Mouse (Mus musculus) limb, embryonic 10.5 days (tissue): ENCODE measurements around the gene Scin. TPM values are rescaled to one million over a fixed set of nuclear protein-coding genes. Genes with fewer than 3 reads are reported as not detected.

Experiments used
- DNase-seq: peaks from one replicate; pipeline ENCODE4 v3.0.0-alpha.2; 2017; ENCODE audit warnings: low spot score
- H3K27ac ChIP-seq: fragments of 300-500 bp; sonication (generic); 2 replicates; pipeline ENCODE4 v1.5.1; 2016; ENCODE audit warnings: mild to moderate bottlenecking
- H3K27me3 ChIP-seq: fragments of 300-500 bp; sonication (generic); 2 replicates; pipeline ENCODE4 v1.6.1; 2016; ENCODE audit warnings: low read depth, mild to moderate bottlenecking; ENCODE audit not compliant: poor library complexity, severe bottlenecking
- H3K36me3 ChIP-seq: fragments of 300-500 bp; sonication (generic); 2 replicates; pipeline ENCODE4 v1.6.1; 2016; ENCODE audit warnings: mild to moderate bottlenecking, moderate library complexity
- H3K4me1 ChIP-seq: fragments of 300-500 bp; sonication (generic); 2 replicates; pipeline ENCODE4 v1.6.1; 2016
- H3K4me3 ChIP-seq: fragments of 300-500 bp; sonication (generic); 2 replicates; pipeline ENCODE4 v1.5.1; 2016; ENCODE audit warnings: mild to moderate bottlenecking, moderate library complexity
- H3K9me3 ChIP-seq: fragments of 300-500 bp; sonication (generic); replicated peaks from 2 replicates; pipeline ENCODE4 v1.6.1; 2016; ENCODE audit warnings: mild to moderate bottlenecking
- WGBS: fragments of 180-500 bp; shearing (Covaris S2); methylation state at CpG from one replicate; pipeline ENCODE4 v1.1.7; 2016; 5-methylcytosine and 5-hydroxymethylcytosine counted together
- polyA plus RNA-seq: library from polyadenylated mRNA; unstranded; fragments of >200 nt; fragmentation: Nextera tagmentation; extraction: Ambion mirVana; gene quantifications from 2 replicates; pipeline ENCODE4 v1.2.1, GENCODE M21; 2016

Gene Scin
- polyA plus RNA-seq, 1 experiment from 2014 or later = 0.09 TPM

DNA sequence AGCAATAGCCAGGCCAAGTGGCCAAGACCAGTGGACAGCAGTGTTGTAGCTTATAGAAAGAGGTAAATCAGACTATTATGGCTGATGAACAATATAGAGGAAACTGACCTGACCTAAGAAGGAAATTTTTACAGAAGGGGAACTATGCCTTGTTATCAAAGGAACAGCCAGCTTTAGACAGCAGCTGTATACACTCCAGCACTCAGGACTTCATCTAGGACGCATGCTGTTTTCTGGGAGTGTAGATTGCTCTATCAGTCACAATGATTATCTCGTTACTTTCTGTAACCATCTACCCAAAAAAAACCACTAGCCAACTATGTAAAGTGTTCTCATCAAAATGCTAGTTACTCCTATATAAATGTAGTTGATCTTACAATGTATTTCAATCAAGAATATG is 34.6 kb downstream of the Scin start:
- H3K27ac ChIP-seq = no peak overlapping the region
- no peak for DNase-seq
- no peak overlapping the region for H3K4me3 ChIP-seq
- H3K36me3 ChIP-seq = no peaks in the 10 kb centered on the region
- no peaks in the 10 kb centered on the region for H3K27me3 ChIP-seq
- no peaks in the 10 kb centered on the region for H3K4me1 ChIP-seq
- WGBS = 92% methylated on average over 2 of the region's 2 CpGs
- H3K9me3 ChIP-seq = no peaks in the 10 kb centered on the region

DNA sequence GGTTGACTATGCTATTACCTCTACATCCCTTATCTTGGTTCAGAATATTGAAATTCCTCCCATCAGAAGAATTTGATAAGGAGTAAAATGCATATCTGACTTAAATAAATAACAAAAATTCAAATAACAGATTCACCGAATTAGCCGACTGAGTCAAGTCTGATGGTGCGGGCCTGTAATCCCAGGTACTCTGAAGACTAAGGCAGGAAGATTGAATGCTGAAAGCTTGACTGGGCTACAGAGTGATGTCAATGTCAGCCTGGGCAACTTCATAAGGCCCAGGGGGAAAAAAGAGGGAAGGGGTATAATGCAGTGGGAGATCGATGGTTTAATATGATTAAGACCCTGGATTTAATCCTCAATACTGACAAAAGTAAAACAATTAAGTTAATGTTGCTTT is 36.6 kb downstream of the Scin start:
- WGBS = 97% methylated on average over 4 of the region's 4 CpGs
- no peaks in the 10 kb centered on the region for H3K36me3 ChIP-seq
- no peak for DNase-seq
- no peak overlapping the region for H3K27ac ChIP-seq
- no peak overlapping the region for H3K4me3 ChIP-seq
- H3K4me1 ChIP-seq = no peaks in the 10 kb centered on the region
- H3K27me3 ChIP-seq = no peaks in the 10 kb centered on the region
- H3K9me3 ChIP-seq = no peaks in the 10 kb centered on the region

DNA sequence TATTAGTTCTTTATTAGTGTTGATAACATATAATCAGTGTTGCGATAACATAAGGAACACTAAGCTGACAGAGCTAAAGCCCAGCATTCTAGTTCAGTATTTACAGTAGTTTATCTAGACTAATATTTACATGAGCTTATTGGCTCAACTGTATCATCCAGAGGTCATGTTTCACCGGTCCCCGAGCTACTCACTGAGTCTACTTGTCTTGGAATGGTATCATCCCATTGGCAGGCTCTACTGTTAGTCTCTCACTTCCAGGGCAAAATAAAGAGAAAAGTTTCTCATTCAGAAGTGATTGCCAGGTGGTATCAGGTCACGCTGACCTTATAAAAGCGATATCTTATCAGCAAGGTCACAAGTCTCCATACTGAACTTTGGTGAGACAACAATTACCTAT is 37.0 kb downstream of the Scin start:
- H3K4me3 ChIP-seq = no peak overlapping the region
- H3K4me1 ChIP-seq = no peaks in the 10 kb centered on the region
- H3K27me3 ChIP-seq = no peaks in the 10 kb centered on the region
- H3K36me3 ChIP-seq = no peaks in the 10 kb centered on the region
- WGBS = 98% methylated on average over 5 of the region's 5 CpGs
- DNase-seq = no peak
- no peaks in the 10 kb centered on the region for H3K9me3 ChIP-seq
- no peak overlapping the region for H3K27ac ChIP-seq

DNA sequence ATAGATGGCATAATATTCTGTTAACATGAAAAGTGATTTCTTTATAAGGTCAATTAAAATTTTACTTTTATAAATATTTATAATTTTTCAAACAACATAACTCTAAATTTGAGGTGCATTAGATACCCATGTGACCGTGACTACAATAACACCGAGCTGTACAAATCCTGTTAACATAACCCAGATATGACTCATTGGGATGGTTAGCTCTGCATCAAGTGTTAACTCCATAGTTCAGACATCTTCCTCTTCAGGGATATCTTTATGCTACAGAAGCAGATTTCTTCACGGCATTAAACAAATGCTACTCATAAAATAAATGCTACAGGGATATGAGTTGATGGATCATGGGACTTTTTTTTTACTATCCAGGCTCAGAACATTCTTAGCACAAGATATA is 37.6 kb downstream of the Scin start:
- Histone ChIP-seq H3K27ac (no peak overlapping the region), H3K4me3 (no peak overlapping the region), H3K27me3 (no peaks in the 10 kb centered on the region), H3K4me1 (no peaks in the 10 kb centered on the region), H3K9me3 (no peaks in the 10 kb centered on the region), H3K36me3 (no peaks in the 10 kb centered on the region)
- WGBS = 88% methylated on average over 3 of the region's 3 CpGs
- DNase-seq = no peak

DNA sequence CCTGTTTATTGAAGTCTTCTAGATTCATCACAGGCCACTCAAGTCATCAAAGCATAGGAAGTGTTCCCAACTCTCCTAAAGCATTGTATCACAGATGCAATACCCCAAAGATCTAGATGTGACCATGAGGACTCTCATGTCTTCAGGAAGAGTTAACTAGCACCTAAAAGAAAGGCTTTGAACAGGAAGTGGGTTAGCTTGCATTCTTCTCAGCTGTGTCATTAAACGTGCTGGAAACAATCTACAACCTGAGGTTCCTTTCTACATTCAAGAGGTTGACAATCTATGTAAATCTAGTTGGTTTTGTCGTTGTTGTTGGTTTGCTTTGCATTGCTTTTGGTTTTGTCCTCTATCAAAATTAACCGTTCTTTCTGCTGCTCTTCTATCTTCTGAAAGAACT is 44.0 kb downstream of the Scin start:
- 84% methylated on average over 3 of the region's 3 CpGs for WGBS
- Histone ChIP-seq H3K27ac (no peak overlapping the region), H3K9me3 (no peaks in the 10 kb centered on the region), H3K4me1 (no peaks in the 10 kb centered on the region), H3K36me3 (no peaks in the 10 kb centered on the region), H3K4me3 (no peak overlapping the region), H3K27me3 (no peaks in the 10 kb centered on the region)
- DNase-seq = no peak

DNA sequence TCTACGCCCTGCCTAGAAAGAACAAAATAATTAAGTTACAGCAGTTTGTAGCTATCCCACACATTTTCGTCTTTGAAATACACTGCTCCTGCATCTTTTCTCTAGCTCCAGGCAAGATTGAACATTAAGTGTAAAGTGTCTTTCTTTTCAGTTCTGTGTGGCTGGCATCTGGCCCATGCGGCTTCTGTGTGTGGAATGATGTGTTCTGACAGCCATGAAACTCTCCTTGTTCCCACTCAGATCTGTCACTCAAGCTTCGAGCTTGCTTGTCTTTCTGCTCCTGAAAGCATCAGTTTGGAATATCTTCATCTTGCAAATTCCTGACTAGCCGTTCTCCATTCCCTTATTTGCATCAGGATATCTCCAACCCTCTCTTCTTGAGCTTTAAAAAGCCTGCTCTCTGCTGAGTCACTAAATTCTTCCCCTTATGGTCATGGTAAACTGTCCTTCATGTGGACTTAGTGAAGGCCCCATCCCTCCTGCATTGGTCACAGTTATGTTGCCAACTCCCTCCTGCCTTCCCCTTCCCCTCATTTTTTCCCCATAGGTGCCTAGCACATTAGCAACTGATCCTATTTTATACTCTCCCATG is 48.2 kb downstream of the Scin start:
- no peak for DNase-seq
- no peaks in the 10 kb centered on the region for H3K36me3 ChIP-seq
- no peaks in the 10 kb centered on the region for H3K9me3 ChIP-seq
- H3K4me3 ChIP-seq = no peak overlapping the region
- no peaks in the 10 kb centered on the region for H3K27me3 ChIP-seq
- 91% methylated on average over 5 of the region's 5 CpGs for WGBS
- no peak overlapping the region for H3K27ac ChIP-seq
- H3K4me1 ChIP-seq = no peaks in the 10 kb centered on the region

DNA sequence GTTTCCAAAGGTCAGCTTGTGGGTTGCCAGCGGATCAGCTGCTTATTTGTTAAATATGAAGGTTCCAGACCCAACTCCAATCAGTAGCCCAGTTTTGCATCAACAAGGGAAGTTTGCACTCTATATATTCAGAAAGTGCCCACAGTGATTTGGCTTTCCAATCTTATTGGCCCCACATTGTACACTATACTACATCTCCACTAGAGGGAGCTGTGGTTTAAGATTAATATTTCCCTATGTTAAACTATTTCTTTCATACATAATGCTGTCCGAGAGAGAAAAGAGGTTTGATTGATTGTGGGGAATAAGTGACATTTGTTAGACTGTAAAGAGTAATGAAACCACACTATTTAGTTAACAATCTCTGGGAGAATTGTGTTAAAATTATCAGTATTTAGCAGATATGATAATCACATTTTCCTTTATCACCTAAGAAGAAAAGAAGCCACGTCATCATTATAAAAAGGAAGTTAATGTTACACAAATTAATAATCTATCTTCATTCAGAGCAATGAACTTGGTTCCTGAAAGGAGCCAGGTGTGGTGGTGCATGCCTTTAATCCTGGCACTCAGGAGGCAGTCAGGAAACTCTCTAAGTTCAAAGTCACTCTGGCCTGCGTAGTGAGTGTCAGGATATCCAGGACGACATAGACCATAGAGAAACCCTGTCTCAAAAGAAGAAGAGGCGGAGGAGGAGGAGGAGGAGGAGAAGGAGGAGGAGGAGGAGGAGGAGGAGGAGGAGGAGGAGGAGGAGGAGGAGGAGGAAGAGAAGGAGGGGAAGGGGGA is 51.4 kb downstream of the Scin start:
- Histone ChIP-seq H3K9me3 (no peaks in the 10 kb centered on the region), H3K4me1 (no peaks in the 10 kb centered on the region), H3K36me3 (no peaks in the 10 kb centered on the region), H3K27ac (no peak overlapping the region), H3K27me3 (no peaks in the 10 kb centered on the region), H3K4me3 (no peak overlapping the region)
- WGBS = 50% methylated on average over 5 of the region's 6 CpGs
- DNase-seq = no peak

DNA sequence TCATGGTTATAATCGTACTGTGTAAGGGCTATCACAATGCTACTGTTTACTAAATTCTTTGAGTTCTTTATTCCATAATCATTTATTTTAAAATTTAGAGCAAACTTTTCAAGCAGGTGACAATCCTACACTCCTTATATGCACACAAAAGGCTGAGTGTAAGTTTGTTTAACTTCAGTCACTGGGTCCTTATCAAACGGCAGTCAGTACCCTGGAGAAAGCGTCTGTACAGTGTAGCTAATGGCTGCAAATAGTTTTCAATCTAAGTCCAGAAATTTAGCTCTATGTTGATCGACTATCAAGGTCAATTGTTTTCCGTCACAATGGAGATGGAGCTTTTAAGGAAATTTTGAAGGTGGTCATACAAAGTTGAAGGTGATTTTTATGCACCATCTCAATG is 52.0 kb downstream of the Scin start:
- no peaks in the 10 kb centered on the region for H3K9me3 ChIP-seq
- H3K4me3 ChIP-seq = no peak overlapping the region
- no peaks in the 10 kb centered on the region for H3K36me3 ChIP-seq
- 78% methylated on average over 5 of the region's 5 CpGs for WGBS
- no peaks in the 10 kb centered on the region for H3K27me3 ChIP-seq
- no peak for DNase-seq
- H3K27ac ChIP-seq = no peak overlapping the region
- no peaks in the 10 kb centered on the region for H3K4me1 ChIP-seq

DNA sequence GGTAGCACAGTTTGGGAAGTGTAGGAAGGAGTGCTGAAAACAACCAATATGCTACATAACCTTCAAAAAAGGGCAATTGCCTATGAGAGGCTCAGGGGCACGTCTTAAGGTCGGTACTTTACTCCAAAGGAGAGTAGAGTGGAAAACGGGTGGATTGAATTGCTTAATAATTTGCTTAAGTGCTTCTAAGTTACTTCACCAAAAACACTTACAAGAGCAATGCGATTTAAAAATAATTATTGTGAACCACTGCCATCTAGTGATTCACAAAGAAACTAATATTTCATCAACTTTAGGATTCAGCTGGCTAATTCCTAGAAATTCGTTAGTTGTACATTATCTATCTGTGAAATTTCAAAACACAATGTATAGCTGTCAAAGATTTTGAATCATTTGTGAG is 60.4 kb downstream of the Scin start:
- Histone ChIP-seq H3K9me3 (no peaks in the 10 kb centered on the region), H3K27me3 (no peaks in the 10 kb centered on the region), H3K27ac (no peak overlapping the region), H3K4me3 (no peak overlapping the region), H3K4me1 (no peaks in the 10 kb centered on the region), H3K36me3 (no peaks in the 10 kb centered on the region)
- WGBS = 73% methylated on average over 5 of the region's 5 CpGs
- no peak for DNase-seq

DNA sequence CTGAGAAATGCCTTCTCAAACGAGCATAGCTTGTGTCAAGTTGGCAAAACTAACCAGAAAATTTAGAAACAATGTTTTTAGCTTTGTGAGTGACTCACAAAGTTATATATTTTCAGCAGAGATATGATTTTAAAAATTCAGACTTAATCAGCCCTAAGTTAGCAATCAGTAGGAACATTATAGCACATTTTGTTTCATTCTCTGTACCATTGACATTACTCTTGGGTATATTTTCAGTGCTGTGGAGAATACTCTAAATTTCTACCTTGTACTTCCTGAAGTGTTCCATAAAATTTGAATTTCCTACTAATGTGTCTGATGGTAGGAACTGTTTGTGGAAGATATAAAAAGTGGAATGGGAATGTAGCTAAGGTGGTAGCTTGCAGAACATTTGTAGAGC is 87.0 kb downstream of the Scin start:
- DNase-seq = no peak
- Histone ChIP-seq H3K27me3 (no peaks in the 10 kb centered on the region), H3K9me3 (no peaks in the 10 kb centered on the region), H3K27ac (no peak overlapping the region), H3K4me3 (no peak overlapping the region), H3K36me3 (no peaks in the 10 kb centered on the region), H3K4me1 (no peaks in the 10 kb centered on the region)
- WGBS = 73% methylated on average over 1 of the region's 1 CpGs

DNA sequence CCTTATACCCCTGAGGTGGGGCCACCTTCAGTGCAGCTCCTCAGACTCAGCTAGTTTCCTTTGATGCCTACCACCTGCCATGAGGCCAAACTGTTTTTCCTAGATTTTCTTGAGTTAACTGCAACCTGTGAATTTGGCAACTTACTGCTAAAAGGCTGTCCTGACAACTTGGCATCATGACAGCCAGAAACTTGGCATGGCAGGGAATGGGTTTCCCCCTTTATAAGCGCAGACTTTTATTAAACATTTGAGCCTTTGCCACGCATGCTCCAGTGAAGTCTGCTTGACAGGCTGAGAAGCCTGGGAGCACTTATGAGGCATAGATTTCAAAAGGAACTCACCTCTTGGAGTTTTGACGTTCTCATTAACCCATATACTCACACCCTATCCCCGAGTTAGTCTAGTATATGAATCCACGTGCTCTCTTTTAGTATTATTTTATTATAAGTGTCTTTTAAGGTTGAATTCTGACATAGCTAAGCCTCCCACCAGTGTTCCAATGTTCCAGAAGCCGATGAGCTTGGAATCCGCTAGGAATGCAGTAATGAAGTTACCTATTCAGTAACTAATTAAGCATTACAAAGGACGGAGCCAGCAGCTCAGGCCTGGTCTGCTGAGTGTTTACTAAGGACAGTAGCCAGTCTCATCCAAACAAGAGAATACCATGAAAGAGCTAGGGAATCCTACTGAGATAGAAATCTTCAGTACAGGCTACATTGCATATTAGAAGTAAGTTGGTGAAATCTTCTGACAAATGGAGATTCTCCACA is 90.0 kb downstream of the Scin start:
- Histone ChIP-seq H3K4me1 (no peaks in the 10 kb centered on the region), H3K4me3 (no peak overlapping the region), H3K27me3 (no peaks in the 10 kb centered on the region), H3K36me3 (no peaks in the 10 kb centered on the region), H3K27ac (no peak overlapping the region), H3K9me3 (no peaks in the 10 kb centered on the region)
- 92% methylated on average over 8 of the region's 8 CpGs for WGBS
- DNase-seq = no peak

DNA sequence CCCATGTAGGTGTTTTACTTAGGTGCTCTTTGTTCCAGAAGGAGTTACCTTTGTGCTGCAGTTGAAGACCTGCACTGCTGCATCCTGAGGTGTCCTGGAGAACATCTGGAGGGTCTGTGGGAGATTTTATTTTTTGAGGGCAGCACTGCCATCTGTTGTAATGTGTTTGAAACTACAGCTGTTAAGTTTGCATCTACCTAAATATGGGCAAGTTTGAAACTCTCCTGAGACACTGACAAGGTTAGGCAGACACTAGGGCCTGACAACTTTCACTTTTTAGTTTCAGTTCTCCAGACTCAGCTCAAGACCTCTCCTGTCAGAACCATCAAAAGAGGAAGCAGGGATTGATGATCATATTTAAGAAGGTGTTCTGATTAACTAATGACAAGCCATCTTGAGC is 94.0 kb downstream of the Scin start:
- DNase-seq = peak; percentile 40
- no peaks in the 10 kb centered on the region for H3K27me3 ChIP-seq
- peaks cover 8% of the 10 kb centered on the region; the same call in 1 of the 2 replicates for H3K4me1 ChIP-seq
- no peak overlapping the region for H3K27ac ChIP-seq
- H3K9me3 ChIP-seq = no peaks in the 10 kb centered on the region
- no peaks in the 10 kb centered on the region for H3K36me3 ChIP-seq
- no peak overlapping the region for H3K4me3 ChIP-seq

DNA sequence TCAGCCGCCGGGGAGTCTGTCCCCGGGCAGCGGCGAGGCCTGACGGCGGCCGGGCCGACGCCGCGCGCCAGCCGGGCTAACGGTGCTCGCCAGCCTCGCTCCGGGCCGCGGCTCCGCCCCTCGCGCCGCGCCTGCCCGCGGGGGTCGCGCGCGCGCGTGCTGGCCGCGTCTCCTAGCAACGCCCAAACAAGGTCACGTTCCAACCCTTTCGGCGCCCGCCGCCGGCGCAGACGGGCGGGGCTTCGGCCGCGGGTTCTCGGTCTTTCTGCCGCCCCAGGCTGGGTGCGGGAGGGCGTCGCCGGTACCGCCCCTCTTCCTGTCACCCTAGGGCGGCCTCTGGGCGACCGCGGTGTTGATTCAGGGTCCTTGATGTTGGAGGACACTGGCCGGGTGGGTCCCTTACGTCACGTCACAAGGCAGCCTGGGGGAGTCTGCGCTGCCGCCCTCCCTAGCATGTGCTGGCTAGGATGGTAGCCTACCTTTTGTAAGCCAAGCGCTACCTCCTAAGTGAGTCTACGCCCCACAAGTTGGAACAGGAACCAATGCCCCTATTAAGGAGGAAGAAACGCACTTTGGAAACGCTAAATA is 96.1 kb downstream of the Scin start, which contains the start of gene Arl4a:
Gene Arl4a, minus strand, starts transcription at position 150 of the 588 bp plus-strand sequence.
- Histone ChIP-seq H3K9me3 (no peaks in the 10 kb centered on the region), H3K36me3 (no peaks in the 10 kb centered on the region), H3K27ac (peak within 1 kb of the TSS; percentile 89), H3K4me3 (peak within 1 kb of the TSS; percentile 82), H3K27me3 (no peaks in the 10 kb centered on the region), H3K4me1 (peaks cover 8% of the 10 kb centered on the region; the same call in 1 of the 2 replicates)
- DNase-seq = peak; percentile 93
- WGBS = under 1% methylated on average over 68 of the region's 68 CpGs
